Mouse (Mus musculus) mesoderm, embryonic 11.5 days (tissue): ENCODE results near the gene Fbxo22.
"Not testable (repeated sequence)": the region's sequence is repeated elsewhere in the genome, so short reads cannot be mapped to it uniquely, and the experiment has no call there.

Experiments used
- DNase-seq: peaks from one replicate; pipeline ENCODE4 v3.0.0-alpha.2; 2012; ENCODE audit warnings: low read depth, low spot score

The Fbxo22 gene

GRCm38 (mm10) chr9:55236235-55237165, 27.8 kb downstream of the Fbxo22 start:
- no peak for DNase-seq

GRCm38 (mm10) chr9:55240852-55241251, 32.1 kb downstream of the Fbxo22 start:
- no peak for DNase-seq

- DNase-seq: peak; percentile 15
These were observed 33.3 kb downstream of the Fbxo22 start for GRCm38 (mm10) chr9:55241863-55242685.

- no peak for DNase-seq
These were observed 34.6 kb downstream of the Fbxo22 start for GRCm38 (mm10) chr9:55243280-55243679.

- no peak for DNase-seq
These were observed 35.4 kb downstream of the Fbxo22 start for GRCm38 (mm10) chr9:55244079-55244478.

GRCm38 (mm10) chr9:55245057-55245750, 36.5 kb downstream of the Fbxo22 start:
- not testable (repeated sequence) for DNase-seq

GRCm38 (mm10) chr9:55246440-55246839, 37.7 kb downstream of the Fbxo22 start:
- no peak for DNase-seq

GRCm38 (mm10) chr9:55246918-55247317, 38.2 kb downstream of the Fbxo22 start:
- DNase-seq: no peak

- no peak for DNase-seq
These were observed 39.7 kb downstream of the Fbxo22 start for GRCm38 (mm10) chr9:55248465-55248864.

- DNase-seq: no peak
These were observed 42.0 kb downstream of the Fbxo22 start for GRCm38 (mm10) chr9:55250595-55251247.

- not testable (repeated sequence) for DNase-seq
These were observed 43.4 kb downstream of the Fbxo22 start for GRCm38 (mm10) chr9:55252097-55252496.

- no peak for DNase-seq
These were observed 45.1 kb downstream of the Fbxo22 start for GRCm38 (mm10) chr9:55253849-55254248.

GRCm38 (mm10) chr9:55255056-55255455, 46.3 kb downstream of the Fbxo22 start:
- no peak for DNase-seq

- no peak for DNase-seq
These were observed 46.9 kb downstream of the Fbxo22 start for GRCm38 (mm10) chr9:55255604-55256003.

GRCm38 (mm10) chr9:55257105-55257504, 48.4 kb downstream of the Fbxo22 start:
- DNase-seq: no peak

- DNase-seq: no peak
These were observed 51.0 kb downstream of the Fbxo22 start for GRCm38 (mm10) chr9:55259741-55260140.

- DNase-seq: no peak
These were observed 55.9 kb downstream of the Fbxo22 start for GRCm38 (mm10) chr9:55264356-55265302.

- no peak for DNase-seq
These were observed 63.3 kb downstream of the Fbxo22 start for GRCm38 (mm10) chr9:55271960-55272560.

GRCm38 (mm10) chr9:55273906-55274305, 65.2 kb downstream of the Fbxo22 start:
- DNase-seq: no peak
